Mouse (Mus musculus) midbrain, embryonic 14.5 days (tissue): ENCODE data around the gene Wdr37. TPM values are rescaled to one million over a fixed set of nuclear protein-coding genes. Genes with fewer than 3 reads are reported as not detected.

ENCODE experiments used
- ATAC-seq: fragments of 200-750 bp; cut with Nextera tagmentation; 2 replicates; pipeline ENCODE4 v1.8.0; 2017; ENCODE audit warnings: moderate number of reproducible peaks, moderate library complexity; ENCODE audit not compliant: low FRiP score, low TSS enrichment
- DNase-seq: peaks from one replicate; pipeline ENCODE4 v3.0.0-alpha.2; 2015
- H3K27ac ChIP-seq: fragments of 300-500 bp; sonication (generic); replicated peaks from 2 replicates; pipeline ENCODE4 v1.5.1; 2014; ENCODE audit warnings: mild to moderate bottlenecking, low read depth, low read length, moderate library complexity
- H3K27me3 ChIP-seq: fragments of 300-500 bp; sonication (generic); 2 replicates; pipeline ENCODE4 v1.6.1; 2014; ENCODE audit warnings: low read length, control low read depth, mixed read lengths; ENCODE audit not compliant: control insufficient read depth, insufficient read depth
- H3K36me3 ChIP-seq: fragments of 300-500 bp; sonication (generic); 2 replicates; pipeline ENCODE4 v1.6.1; 2014; ENCODE audit warnings: low read length, control low read depth; ENCODE audit not compliant: control insufficient read depth, insufficient read depth
- H3K4me1 ChIP-seq: fragments of 300-500 bp; sonication (generic); 2 replicates; pipeline ENCODE4 v1.6.1; 2014; ENCODE audit warnings: mild to moderate bottlenecking, antibody characterized with exemption, low read length, control low read depth; ENCODE audit not compliant: control insufficient read depth, insufficient read depth
- H3K4me2 ChIP-seq: fragments of 300-500 bp; sonication (generic); 2 replicates; pipeline ENCODE4 v1.6.1; 2014; ENCODE audit warnings: mild to moderate bottlenecking, low read length, moderate library complexity
- H3K4me3 ChIP-seq: fragments of 300-500 bp; sonication (generic); replicated peaks from 2 replicates; pipeline ENCODE4 v1.5.1; 2014; ENCODE audit warnings: low read depth, low read length
- H3K9ac ChIP-seq: fragments of 300-500 bp; sonication (generic); replicated peaks from 2 replicates; pipeline ENCODE4 v1.6.1; 2014; ENCODE audit warnings: mild to moderate bottlenecking, low read length, moderate library complexity
- H3K9me3 ChIP-seq: fragments of 300-500 bp; sonication (generic); 2 replicates; pipeline ENCODE4 v1.6.1; 2016; ENCODE audit warnings: low read length, control low read depth, mixed read lengths; ENCODE audit not compliant: control insufficient read depth
- WGBS: fragments of 180-500 bp; shearing (Covaris S2); extraction: QIAGEN DNeasy Blood & Tissue Kit; methylation state at CpG from one replicate; pipeline ENCODE4 v1.1.7; 2014; 5-methylcytosine and 5-hydroxymethylcytosine counted together
- polyA plus RNA-seq: library from polyadenylated mRNA; unstranded; fragments of >200 nt; fragmentation: Nextera tagmentation; extraction: Ambion mirVana; gene quantifications from 2 replicates; pipeline ENCODE4 v1.2.1, GENCODE M21; 2014

Wdr37 gene
- polyA plus RNA-seq, 1 experiment from 2014 or later: 71.0 TPM

DNA sequence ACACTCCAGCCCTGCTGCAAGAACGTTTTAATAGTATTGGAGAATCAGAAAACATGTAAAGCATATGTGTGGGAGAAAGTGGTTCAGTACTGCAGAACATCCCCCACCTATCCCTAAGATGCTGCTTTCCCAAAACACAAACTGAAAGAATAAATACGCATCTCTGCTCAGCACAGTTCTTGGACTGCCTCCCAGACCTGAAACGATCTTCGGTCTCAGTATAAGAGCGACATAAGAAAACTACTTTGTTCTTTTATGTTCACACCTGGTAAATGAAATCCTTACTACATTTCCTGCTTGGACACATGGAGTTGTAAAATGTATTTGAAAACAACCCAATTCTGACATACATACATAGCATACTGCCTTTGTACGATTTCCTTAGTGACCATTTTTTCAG is 71.1 kb downstream of the Wdr37 start:
- no peak overlapping the region for H3K27ac ChIP-seq
- H3K4me1 ChIP-seq: no peaks in the 10 kb centered on the region
- no peak overlapping the region for H3K4me2 ChIP-seq
- no peaks in the 10 kb centered on the region for H3K27me3 ChIP-seq
- H3K36me3 ChIP-seq: peaks cover 11% of the 10 kb centered on the region
- H3K9ac ChIP-seq: no peak overlapping the region
- no peaks in the 10 kb centered on the region for H3K9me3 ChIP-seq
- DNase-seq (no peak), ATAC-seq (no peak)
- 87% methylated on average over 6 of the region's 6 CpGs for WGBS
- H3K4me3 ChIP-seq: no peak overlapping the region

DNA sequence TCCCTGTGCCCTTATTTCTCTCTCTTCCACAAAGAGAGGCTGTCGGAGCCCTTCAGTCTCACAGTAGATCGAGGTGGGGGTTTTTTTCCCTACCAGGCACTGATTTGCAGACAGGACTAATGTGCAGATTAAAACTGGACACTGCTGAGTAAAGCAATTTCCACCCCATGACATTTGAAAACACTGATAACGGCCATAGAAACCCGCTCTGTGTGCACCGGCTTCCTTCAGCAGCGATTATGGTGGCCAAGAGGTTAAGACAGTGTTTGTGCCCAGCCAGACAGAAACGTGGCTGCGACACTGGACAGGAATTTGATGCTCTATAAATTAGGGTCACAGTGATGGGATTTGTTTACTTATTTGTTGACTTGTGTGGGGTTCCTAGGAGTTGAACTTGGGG is 78.5 kb downstream of the Wdr37 start:
- no peaks in the 10 kb centered on the region for H3K4me1 ChIP-seq
- no peak overlapping the region for H3K4me3 ChIP-seq
- ATAC-seq (no peak), DNase-seq (no peak)
- no peak overlapping the region for H3K9ac ChIP-seq
- H3K27me3 ChIP-seq: no peaks in the 10 kb centered on the region
- H3K27ac ChIP-seq: no peak overlapping the region
- WGBS: 78% methylated on average over 8 of the region's 8 CpGs
- H3K36me3 ChIP-seq: no peaks in the 10 kb centered on the region
- no peak overlapping the region for H3K4me2 ChIP-seq
- no peaks in the 10 kb centered on the region for H3K9me3 ChIP-seq

DNA sequence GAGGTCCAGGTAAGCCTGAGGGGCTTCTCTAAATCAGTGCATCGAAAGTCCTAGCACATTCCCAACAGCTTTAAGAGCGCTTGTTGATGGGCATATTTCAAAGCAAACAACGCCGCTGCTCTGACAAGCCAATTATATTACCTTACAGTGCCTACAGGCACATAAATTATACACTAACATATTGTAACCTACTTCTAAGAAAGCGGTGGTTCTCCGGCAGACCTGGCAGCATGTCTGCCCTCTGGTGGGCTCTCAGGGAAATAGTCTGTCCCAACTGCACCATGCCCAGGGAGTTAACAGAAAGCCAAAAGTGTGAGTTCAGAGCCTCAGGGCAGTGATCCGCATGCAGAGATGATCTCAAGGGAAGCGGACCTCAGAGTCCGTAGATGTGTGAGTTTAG is 86.5 kb downstream of the Wdr37 start:
- Histone ChIP-seq H3K4me2 (peak overlapping the region; percentile 27), H3K4me3 (no peak overlapping the region), H3K9me3 (no peaks in the 10 kb centered on the region), H3K36me3 (no peaks in the 10 kb centered on the region), H3K27me3 (no peaks in the 10 kb centered on the region; the same call in 1 of the 2 replicates), H3K27ac (no peak overlapping the region), H3K9ac (no peak overlapping the region), H3K4me1 (0 out of 2 replicates have a peak, but pooled peaks cover 5% of the 10 kb centered on the region)
- DNase-seq (peak; percentile 86), ATAC-seq (peak; percentile 83)
- 33% methylated on average over 9 of the region's 9 CpGs for WGBS

DNA sequence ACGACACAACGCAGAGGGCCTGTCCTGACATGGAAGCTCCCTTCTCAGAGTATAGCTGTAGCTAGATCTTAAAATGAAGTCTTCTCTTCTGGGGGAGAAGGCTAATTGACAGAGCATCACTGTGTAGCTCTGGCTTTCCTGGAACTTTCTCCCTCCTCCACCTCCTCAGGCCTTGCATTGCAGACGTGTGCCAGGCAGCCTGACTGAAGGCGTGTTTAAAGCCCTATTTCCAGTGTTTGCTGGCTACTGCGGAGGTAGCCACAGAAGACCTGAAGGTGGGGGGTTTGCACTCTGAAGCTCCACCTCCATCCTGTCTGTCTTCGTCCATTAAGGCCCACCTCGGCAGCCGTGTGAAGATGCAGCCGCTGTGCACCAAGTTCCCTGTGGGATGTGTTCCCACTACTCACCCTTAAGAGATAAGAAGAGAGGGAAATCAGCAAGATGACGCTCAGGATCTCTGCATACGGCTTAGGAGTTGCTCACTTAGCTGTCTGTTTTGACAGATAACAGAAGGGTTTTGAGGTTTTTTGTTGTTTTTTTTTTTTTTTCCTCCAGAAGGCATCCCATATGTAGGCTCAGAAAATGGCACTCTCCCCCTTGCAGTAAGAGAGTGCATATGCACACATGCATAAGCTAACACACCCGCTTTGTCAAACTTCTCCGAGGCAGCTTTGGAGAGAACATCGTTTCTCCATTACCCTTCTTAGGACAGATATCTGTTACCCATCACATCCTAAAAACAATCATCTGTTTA is 87.2 kb downstream of the Wdr37 start:
- H3K4me1 ChIP-seq: 0 out of 2 replicates have a peak, but pooled peaks cover 5% of the 10 kb centered on the region
- H3K36me3 ChIP-seq: no peaks in the 10 kb centered on the region
- H3K9me3 ChIP-seq: no peaks in the 10 kb centered on the region
- ATAC-seq (peak; percentile 32; the same call in 1 of the 2 replicates), DNase-seq (peak; percentile 5)
- no peak overlapping the region for H3K27ac ChIP-seq
- WGBS: 74% methylated on average over 14 of the region's 14 CpGs
- peak overlapping the region; percentile 27 for H3K4me2 ChIP-seq
- no peak overlapping the region for H3K4me3 ChIP-seq
- H3K9ac ChIP-seq: no peak overlapping the region
- no peaks in the 10 kb centered on the region; the same call in 1 of the 2 replicates for H3K27me3 ChIP-seq

DNA sequence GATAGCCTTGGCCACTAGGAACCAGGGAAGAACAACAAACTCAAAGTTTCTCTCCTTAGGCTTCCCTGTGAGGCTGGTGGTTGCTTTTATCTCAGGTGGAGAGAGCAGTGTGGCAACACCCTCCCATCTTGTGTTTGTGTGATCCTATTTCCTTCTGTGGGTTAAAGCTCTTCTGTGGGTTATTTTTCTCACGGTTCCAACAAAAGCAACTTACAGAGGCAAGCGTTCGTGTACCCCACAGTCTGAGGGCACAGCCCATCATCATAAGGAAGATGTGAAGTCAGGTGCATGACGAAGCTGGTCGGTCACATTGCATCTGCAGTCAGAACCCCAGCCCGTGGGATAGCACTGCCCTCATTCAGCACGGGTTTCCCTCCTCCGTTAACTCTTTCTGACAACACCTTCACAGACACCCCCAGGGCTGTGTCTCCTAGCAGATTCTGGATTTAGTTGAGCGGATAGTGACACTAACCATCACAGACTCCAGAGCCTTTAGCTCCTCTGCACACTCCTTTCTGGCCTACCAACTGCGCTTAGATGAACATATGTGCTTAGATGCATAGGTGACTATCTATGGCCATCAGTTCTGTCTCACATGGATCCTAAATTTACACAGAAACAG is 87.9 kb downstream of the Wdr37 start:
- Histone ChIP-seq H3K9ac (no peak overlapping the region), H3K27ac (no peak overlapping the region)
- WGBS: 90% methylated on average over 10 of the region's 10 CpGs

DNA sequence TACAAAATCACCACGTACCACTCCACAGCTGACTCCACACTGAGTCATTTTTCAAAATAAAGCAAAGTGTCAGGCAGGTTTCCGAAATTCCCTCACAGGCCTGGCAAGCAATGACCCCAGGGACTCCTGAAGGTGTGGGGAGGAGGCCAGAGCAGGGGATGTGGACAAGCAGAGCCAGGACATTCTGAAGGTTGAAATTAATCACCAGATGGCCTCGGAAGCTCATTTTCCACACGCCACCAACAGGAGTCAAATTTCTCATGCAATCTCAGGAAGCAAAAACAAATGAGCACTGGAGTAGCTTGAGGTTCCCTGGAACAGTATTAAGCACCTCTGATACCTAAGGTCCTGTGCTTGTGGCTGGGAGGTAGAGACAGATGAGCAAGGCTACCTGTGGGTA is 89.1 kb downstream of the Wdr37 start:
- Histone ChIP-seq H3K4me2 (no peak overlapping the region), H3K4me3 (no peak overlapping the region), H3K9me3 (no peaks in the 10 kb centered on the region), H3K27me3 (no peaks in the 10 kb centered on the region; the same call in 1 of the 2 replicates), H3K9ac (no peak overlapping the region), H3K4me1 (0 out of 2 replicates have a peak, but pooled peaks cover 5% of the 10 kb centered on the region), H3K27ac (no peak overlapping the region), H3K36me3 (no peaks in the 10 kb centered on the region)
- DNase-seq (no peak), ATAC-seq (no peak)
- WGBS: 70% methylated on average over 4 of the region's 4 CpGs

More for the DNA sequence above, 87.9 kb downstream of the Wdr37 start:
- ATAC-seq (no peak), DNase-seq (no peak)
- H3K9me3 ChIP-seq: no peaks in the 10 kb centered on the region
- no peak overlapping the region for H3K4me2 ChIP-seq
- H3K36me3 ChIP-seq: no peaks in the 10 kb centered on the region
- H3K27me3 ChIP-seq: no peaks in the 10 kb centered on the region; the same call in 1 of the 2 replicates
- no peak overlapping the region for H3K4me3 ChIP-seq
- H3K4me1 ChIP-seq: 0 out of 2 replicates have a peak, but pooled peaks cover 5% of the 10 kb centered on the region

DNA sequence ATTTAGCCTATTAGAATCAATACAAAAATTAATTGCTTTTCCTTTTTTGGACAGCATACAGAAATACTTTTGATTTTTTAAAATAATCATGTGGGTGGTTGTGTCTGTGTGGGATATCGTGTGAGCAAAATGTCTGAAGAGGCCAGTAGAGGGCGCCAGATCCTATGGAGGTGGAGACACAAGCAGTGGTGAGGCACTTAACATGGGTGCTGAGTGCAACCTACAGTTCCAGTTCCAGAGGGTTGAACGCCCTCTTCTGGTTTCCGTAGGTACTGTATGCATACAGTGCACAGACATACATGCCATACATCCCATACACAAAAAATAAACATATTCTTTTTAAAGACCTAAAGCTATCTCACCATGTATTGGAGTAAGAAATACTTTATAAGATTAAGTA is 91.3 kb downstream of the Wdr37 start:
- Histone ChIP-seq H3K27me3 (no peaks in the 10 kb centered on the region), H3K4me3 (no peak overlapping the region), H3K36me3 (no peaks in the 10 kb centered on the region), H3K27ac (no peak overlapping the region), H3K9ac (no peak overlapping the region), H3K4me1 (0 out of 2 replicates have a peak, but pooled peaks cover 5% of the 10 kb centered on the region), H3K9me3 (no peaks in the 10 kb centered on the region), H3K4me2 (no peak overlapping the region)
- no peak for ATAC-seq
- WGBS: 52% methylated on average over 4 of the region's 4 CpGs
- peak; percentile 58 for DNase-seq

DNA sequence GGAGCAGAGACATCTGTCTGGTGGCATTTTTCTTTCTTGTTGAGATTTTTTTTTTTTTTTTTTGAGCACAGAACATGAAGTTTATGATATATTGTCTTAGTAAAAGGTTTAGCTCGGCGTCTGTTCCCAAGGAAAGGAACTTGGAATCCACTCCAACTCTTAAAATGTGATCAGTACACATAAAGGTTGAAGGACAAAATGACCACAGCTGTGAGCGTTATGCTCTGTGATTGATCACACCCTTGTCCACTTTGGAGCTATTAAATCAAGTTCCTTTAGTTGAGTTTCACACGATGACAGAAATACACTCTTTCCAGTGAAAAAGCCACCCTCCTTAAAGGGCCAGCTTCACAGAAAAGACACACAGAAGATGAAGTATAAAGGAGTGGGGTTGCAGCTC is 101.1 kb downstream of the Wdr37 start:
- 87% methylated on average over 4 of the region's 4 CpGs for WGBS
- Histone ChIP-seq H3K9ac (no peak overlapping the region), H3K36me3 (no peaks in the 10 kb centered on the region), H3K4me1 (0 out of 2 replicates have a peak, but pooled peaks cover 4% of the 10 kb centered on the region), H3K4me2 (no peak overlapping the region), H3K27me3 (no peaks in the 10 kb centered on the region), H3K27ac (no peak overlapping the region), H3K9me3 (peaks cover 4% of the 10 kb centered on the region), H3K4me3 (no peak overlapping the region)
- DNase-seq: no peak
- ATAC-seq: no peak
